9 mouse cellular contexts compared by ENCODE assay signal in genomic region chr3:152605849-152606248, GRCm38 (mm10).
DNase-seq lines count a peak whose midpoint lies in the region.
"Had no signal": no experiment of that assay in that cellular context is flagged by ENCODE, and none has a peak within 500 bp of the region (broad histone marks: within the 10 kb centered on the region; RNA-seq: fewer than 3 reads in every experiment).

No protein-coding gene starts in this region.

- DNase-seq in cerebellum, postnatal 10 days, result peak; percentile 17 to 27
- DNase-seq in cerebellum, adult 8-10 months, result no peak
- peak; percentile 16 for DNase-seq in testis, postnatal 10 days (ENCODE audit: low spot score)
- DNase-seq in testis, postnatal 14 days (ENCODE audit: low spot score), result no peak
- peak; percentile 71 to 83 for DNase-seq in left cerebral cortex, postnatal 14 days (ENCODE audit: low spot score in 2 of 2)
- peak; percentile 91 for DNase-seq in telencephalon, adult 2 months (ENCODE audit: low read depth, low spot score)
- no peak for DNase-seq in retina, postnatal 1 day
- no peak for DNase-seq in adrenal gland, adult 2 months
- DNase-seq: embryo, embryonic 11 days had no signal

- intact Hi-C loops in left cerebral cortex, postnatal 14 days (cut with DNase I), result loop anchor here (5.0 kb wide), 1 partner anchor 61 kb away; the partner anchor contains the start of gene Ak5

Comparison
In these comparisons a context has a peak if more than half of its experiments do, and no peak if none do; other contexts are left out.
1. DNase-seq: peak in cerebellum, postnatal 10 days (2 of 2), testis, postnatal 10 days (single experiment), left cerebral cortex, postnatal 14 days (2 of 2) and telencephalon, adult 2 months (single experiment); none in cerebellum, adult 8-10 months (single experiment), testis, postnatal 14 days (single experiment), retina, postnatal 1 day (single experiment) and adrenal gland, adult 2 months (single experiment).